Mouse (Mus musculus) intestine, embryonic 16.5 days (tissue): ENCODE measurements around the gene Tnr. TPM values are rescaled to one million over a fixed set of nuclear protein-coding genes. Genes with fewer than 3 reads are reported as not detected.

ENCODE experiments used
- ATAC-seq: fragments of 200-750 bp; cut with Nextera tagmentation; 2 replicates; pipeline ENCODE4 v1.8.0; 2017; ENCODE audit warnings: moderate TSS enrichment, moderate library complexity
- H3K27ac ChIP-seq: fragments of 300-500 bp; sonication (generic); 2 replicates; pipeline ENCODE4 v1.5.1; 2014; ENCODE audit warnings: mild to moderate bottlenecking, low read length
- H3K27me3 ChIP-seq: fragments of 300-500 bp; sonication (generic); replicated peaks from 2 replicates; pipeline ENCODE4 v1.6.1; 2014; ENCODE audit warnings: low read length, control low read depth, mixed read lengths; ENCODE audit not compliant: control insufficient read depth, insufficient read depth
- H3K36me3 ChIP-seq: fragments of 300-500 bp; sonication (generic); 2 replicates; pipeline ENCODE4 v1.6.1; 2014; ENCODE audit warnings: low read length, control low read depth; ENCODE audit not compliant: control insufficient read depth, insufficient read depth
- H3K4me1 ChIP-seq: fragments of 300-500 bp; sonication (generic); 2 replicates; pipeline ENCODE4 v1.6.1; 2014; ENCODE audit warnings: low read length, control low read depth, mixed read lengths; ENCODE audit not compliant: control insufficient read depth, insufficient read depth
- H3K4me2 ChIP-seq: fragments of 300-500 bp; sonication (generic); 2 replicates; pipeline ENCODE4 v1.6.1; 2014; ENCODE audit warnings: low read depth, low read length, control low read depth
- H3K4me3 ChIP-seq: fragments of 300-500 bp; sonication (generic); 2 replicates; pipeline ENCODE4 v1.5.1; 2014; ENCODE audit warnings: mild to moderate bottlenecking, low read length
- H3K9ac ChIP-seq: fragments of 300-500 bp; sonication (generic); 2 replicates; pipeline ENCODE4 v1.6.1; 2014; ENCODE audit warnings: low read depth, low read length
- H3K9me3 ChIP-seq: fragments of 300-500 bp; sonication (generic); 2 replicates; pipeline ENCODE4 v1.6.1; 2016; ENCODE audit warnings: low read length, control low read depth; ENCODE audit not compliant: control insufficient read depth
- WGBS: fragments of 180-500 bp; shearing (Covaris S2); extraction: QIAGEN DNeasy Blood & Tissue Kit; methylation state at CpG from one replicate; pipeline ENCODE4 v1.1.7; 2014; 5-methylcytosine and 5-hydroxymethylcytosine counted together
- polyA plus RNA-seq: library from polyadenylated mRNA; unstranded; fragments of >200 nt; fragmentation: Nextera tagmentation; extraction: Ambion mirVana; gene quantifications from 2 replicates; pipeline ENCODE4 v1.2.1, GENCODE M21; 2015

The Tnr gene
- polyA plus RNA-seq, 1 experiment from 2014 or later, result 0.20 TPM

GRCm38 (mm10) chr1:159614062-159614601 lies 90.6 kb downstream of the Tnr start:
- no peak overlapping the region for H3K4me3 ChIP-seq
- no peaks in the 10 kb centered on the region for H3K27me3 ChIP-seq
- WGBS, result 76% methylated on average over 6 of the region's 6 CpGs
- H3K4me2 ChIP-seq, result no peak overlapping the region
- H3K27ac ChIP-seq, result no peak overlapping the region
- no peaks in the 10 kb centered on the region for H3K36me3 ChIP-seq
- no peaks in the 10 kb centered on the region for H3K4me1 ChIP-seq
- ATAC-seq, result no peak
- no peaks in the 10 kb centered on the region for H3K9me3 ChIP-seq
- no peak overlapping the region for H3K9ac ChIP-seq

- Histone ChIP-seq H3K27me3 (no peaks in the 10 kb centered on the region), H3K9me3 (no peaks in the 10 kb centered on the region), H3K27ac (no peak overlapping the region), H3K4me3 (no peak overlapping the region), H3K4me1 (no peaks in the 10 kb centered on the region), H3K4me2 (no peak overlapping the region), H3K9ac (no peak overlapping the region), H3K36me3 (no peaks in the 10 kb centered on the region)
- no peak for ATAC-seq
- 59% methylated on average over 16 of the region's 16 CpGs for WGBS
Observed at GRCm38 (mm10) chr1:159614644-159615431, 91.3 kb downstream of the Tnr start.

GRCm38 (mm10) chr1:159615686-159616085 lies 92.1 kb downstream of the Tnr start:
- no peaks in the 10 kb centered on the region for H3K9me3 ChIP-seq
- no peak overlapping the region for H3K9ac ChIP-seq
- H3K36me3 ChIP-seq, result no peaks in the 10 kb centered on the region
- no peak overlapping the region for H3K4me3 ChIP-seq
- H3K27ac ChIP-seq, result no peak overlapping the region
- no peaks in the 10 kb centered on the region for H3K4me1 ChIP-seq
- 62% methylated on average over 4 of the region's 4 CpGs for WGBS
- no peak overlapping the region for H3K4me2 ChIP-seq
- no peak for ATAC-seq
- H3K27me3 ChIP-seq, result no peaks in the 10 kb centered on the region

- Histone ChIP-seq H3K27me3 (no peaks in the 10 kb centered on the region), H3K4me1 (no peaks in the 10 kb centered on the region), H3K27ac (no peak overlapping the region), H3K9me3 (no peaks in the 10 kb centered on the region), H3K4me3 (no peak overlapping the region), H3K4me2 (no peak overlapping the region), H3K9ac (no peak overlapping the region), H3K36me3 (no peaks in the 10 kb centered on the region)
- 72% methylated on average over 2 of the region's 2 CpGs for WGBS
- ATAC-seq, result no peak
Observed at GRCm38 (mm10) chr1:159619205-159619604, 95.6 kb downstream of the Tnr start.

DNA sequence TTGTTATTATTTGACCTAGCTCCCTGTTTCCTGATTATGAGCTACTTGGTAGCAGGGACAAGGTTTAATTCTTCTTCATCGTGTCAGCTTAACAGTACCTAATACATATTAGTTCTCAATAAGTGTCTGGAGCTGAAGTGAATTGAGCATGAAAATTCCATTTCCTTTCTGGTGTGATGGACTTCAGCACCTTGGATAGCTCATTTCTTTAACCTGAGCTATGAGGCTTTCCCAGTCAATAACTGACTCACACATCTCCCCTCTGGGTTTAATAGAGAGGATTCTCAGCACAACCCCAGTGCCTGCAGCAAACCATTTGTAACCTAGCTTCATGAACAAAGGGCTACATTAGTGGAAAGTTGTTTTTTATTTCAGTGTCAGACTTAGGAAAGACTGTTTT lies 97.8 kb downstream of the Tnr start:
- Histone ChIP-seq H3K27ac (no peak overlapping the region), H3K27me3 (no peaks in the 10 kb centered on the region), H3K9me3 (no peaks in the 10 kb centered on the region), H3K36me3 (no peaks in the 10 kb centered on the region), H3K4me2 (no peak overlapping the region), H3K4me1 (no peaks in the 10 kb centered on the region), H3K4me3 (no peak overlapping the region), H3K9ac (no peak overlapping the region)
- WGBS, result 62% methylated on average over 1 of the region's 1 CpGs
- ATAC-seq, result no peak

- Histone ChIP-seq H3K9me3 (no peaks in the 10 kb centered on the region), H3K36me3 (no peaks in the 10 kb centered on the region), H3K4me3 (no peak overlapping the region), H3K27ac (no peak overlapping the region), H3K4me1 (no peaks in the 10 kb centered on the region), H3K9ac (no peak overlapping the region), H3K4me2 (no peak overlapping the region), H3K27me3 (no peaks in the 10 kb centered on the region)
- no peak for ATAC-seq
- 70% methylated on average over 3 of the region's 3 CpGs for WGBS
Observed at GRCm38 (mm10) chr1:159629119-159629518, 105.5 kb downstream of the Tnr start.

- H3K4me2 ChIP-seq, result no peak overlapping the region
- WGBS, result 70% methylated on average over 5 of the region's 5 CpGs
Observed at GRCm38 (mm10) chr1:159629822-159630589, 106.4 kb downstream of the Tnr start.

DNA sequence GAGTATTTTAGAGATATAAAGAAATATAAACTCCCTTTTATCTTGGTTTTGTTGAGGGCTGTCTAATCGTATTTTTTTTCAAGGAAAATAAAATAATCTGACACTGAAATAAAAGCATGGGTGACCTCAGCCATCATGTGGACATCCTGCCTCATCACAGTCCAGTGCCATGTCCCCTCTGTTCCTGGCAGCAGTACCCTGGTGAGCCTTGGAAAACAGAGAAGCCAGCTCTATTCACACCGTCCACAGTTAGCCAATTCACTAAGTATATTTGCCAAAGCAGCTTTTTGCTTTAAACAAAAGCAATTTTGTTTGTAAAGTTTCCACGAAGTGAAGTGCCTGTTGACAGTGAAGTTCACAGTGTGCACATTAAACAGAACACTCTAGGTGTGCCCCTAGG lies 109.0 kb downstream of the Tnr start:
- no peaks in the 10 kb centered on the region for H3K27me3 ChIP-seq
- no peaks in the 10 kb centered on the region for H3K9me3 ChIP-seq
- H3K4me3 ChIP-seq, result no peak overlapping the region
- H3K9ac ChIP-seq, result no peak overlapping the region
- H3K4me2 ChIP-seq, result no peak overlapping the region
- no peaks in the 10 kb centered on the region for H3K4me1 ChIP-seq
- no peaks in the 10 kb centered on the region for H3K36me3 ChIP-seq
- ATAC-seq, result no peak
- no peak overlapping the region for H3K27ac ChIP-seq
- 55% methylated on average over 3 of the region's 3 CpGs for WGBS

More at GRCm38 (mm10) chr1:159629822-159630589, 106.4 kb downstream of the Tnr start:
- Histone ChIP-seq H3K9ac (no peak overlapping the region), H3K27me3 (no peaks in the 10 kb centered on the region), H3K4me1 (no peaks in the 10 kb centered on the region), H3K36me3 (no peaks in the 10 kb centered on the region), H3K4me3 (no peak overlapping the region), H3K27ac (no peak overlapping the region), H3K9me3 (no peaks in the 10 kb centered on the region)
- ATAC-seq, result no peak

DNA sequence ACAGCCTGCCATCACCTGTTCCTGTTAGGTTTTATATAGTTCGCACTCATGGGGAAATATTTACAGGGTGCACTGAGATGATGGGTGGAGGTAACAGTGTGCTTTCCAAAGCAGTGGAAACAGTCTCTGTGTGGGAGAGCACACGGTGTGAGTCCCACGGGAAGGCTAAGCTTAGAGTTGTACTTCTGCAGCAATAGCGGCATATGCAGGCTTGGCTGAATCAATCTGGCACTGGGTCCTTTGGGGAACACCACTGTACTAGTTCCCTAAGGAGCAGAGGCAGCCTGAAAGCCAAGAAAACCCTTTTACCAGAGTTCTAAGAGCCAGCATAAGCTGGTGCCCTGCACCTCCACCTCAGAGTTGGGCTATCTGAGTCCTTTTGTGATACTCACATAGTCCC lies 115.8 kb downstream of the Tnr start:
- no peak overlapping the region for H3K4me3 ChIP-seq
- H3K36me3 ChIP-seq, result no peaks in the 10 kb centered on the region
- H3K27ac ChIP-seq, result no peak overlapping the region
- no peak for ATAC-seq
- no peaks in the 10 kb centered on the region for H3K9me3 ChIP-seq
- 89% methylated on average over 4 of the region's 4 CpGs for WGBS
- H3K9ac ChIP-seq, result no peak overlapping the region
- no peak overlapping the region for H3K4me2 ChIP-seq
- H3K4me1 ChIP-seq, result no peaks in the 10 kb centered on the region
- no peaks in the 10 kb centered on the region for H3K27me3 ChIP-seq
